Mouse (Mus musculus): ENCODE results near the gene Plekha5. TPM values are rescaled to one million over a fixed set of nuclear protein-coding genes. Genes with fewer than 3 reads are reported as not detected.
"Not testable (repeated sequence)": the region's sequence is repeated elsewhere in the genome, so short reads cannot be mapped to it uniquely, and the experiment has no call there.

Plekha5 gene
- polyA plus RNA-seq, 1 experiment from 2014 or later: 33.5 TPM

- no peak for ATAC-seq
- Histone ChIP-seq H3K9me3 (replicated peaks; ENCODE audit: control insufficient read depth, low read length, poor library complexity, severe bottlenecking) (no peaks in the 10 kb centered on the region), H3K4me1 (ENCODE audit: control insufficient read depth, insufficient read depth, low read length) (peaks cover 15% of the 10 kb centered on the region), H3K4me3 (ENCODE audit: low read depth, low read length) (no peak overlapping the region), H3K36me3 (ENCODE audit: control insufficient read depth, insufficient read depth, low read length) (no peaks in the 10 kb centered on the region), H3K4me2 (ENCODE audit: low read length) (no peak overlapping the region), H3K27ac (ENCODE audit: low read length) (peak overlapping the region; percentile 22; the same call in 1 of the 2 replicates), H3K9ac (ENCODE audit: low read depth, low read length) (no peak overlapping the region), H3K27me3 (ENCODE audit: control insufficient read depth, insufficient read depth, low read depth, low read length) (no peaks in the 10 kb centered on the region)
- 85% methylated on average over 4 of the region's 4 CpGs for WGBS
Measured at GRCm38 (mm10) chr6:140490220-140490619, 66.4 kb downstream of the Plekha5 start.

GRCm38 (mm10) chr6:140490921-140491537 is 67.2 kb downstream of the Plekha5 start:
- peak overlapping the region; percentile 44 for H3K27ac ChIP-seq (ENCODE audit: low read length)
- peaks cover 15% of the 10 kb centered on the region for H3K4me1 ChIP-seq (ENCODE audit: control insufficient read depth, insufficient read depth, low read length)
- 0 out of 2 replicates have a peak overlapping the region, but pooled peaks have one; percentile 2 for H3K4me3 ChIP-seq (ENCODE audit: low read depth, low read length)
- H3K4me2 ChIP-seq (ENCODE audit: low read length): peak overlapping the region; percentile 40
- H3K9me3 ChIP-seq (replicated peaks; ENCODE audit: control insufficient read depth, low read length, poor library complexity, severe bottlenecking): no peaks in the 10 kb centered on the region
- no peaks in the 10 kb centered on the region for H3K36me3 ChIP-seq (ENCODE audit: control insufficient read depth, insufficient read depth, low read length)
- ATAC-seq: peak; percentile 63
- no peaks in the 10 kb centered on the region for H3K27me3 ChIP-seq (ENCODE audit: control insufficient read depth, insufficient read depth, low read depth, low read length)
- WGBS: 72% methylated on average over 18 of the region's 18 CpGs
- no peak overlapping the region for H3K9ac ChIP-seq (ENCODE audit: low read depth, low read length)

GRCm38 (mm10) chr6:140492043-140492442 is 68.2 kb downstream of the Plekha5 start:
- Histone ChIP-seq H3K27ac (ENCODE audit: low read length) (no peak overlapping the region), H3K4me2 (ENCODE audit: low read length) (no peak overlapping the region), H3K36me3 (ENCODE audit: control insufficient read depth, insufficient read depth, low read length) (no peaks in the 10 kb centered on the region), H3K4me1 (ENCODE audit: control insufficient read depth, insufficient read depth, low read length) (peaks cover 15% of the 10 kb centered on the region), H3K9me3 (replicated peaks; ENCODE audit: control insufficient read depth, low read length, poor library complexity, severe bottlenecking) (no peaks in the 10 kb centered on the region), H3K9ac (ENCODE audit: low read depth, low read length) (no peak overlapping the region), H3K4me3 (ENCODE audit: low read depth, low read length) (no peak overlapping the region), H3K27me3 (ENCODE audit: control insufficient read depth, insufficient read depth, low read depth, low read length) (no peaks in the 10 kb centered on the region)
- WGBS: 65% methylated on average over 6 of the region's 6 CpGs
- ATAC-seq: no peak

GRCm38 (mm10) chr6:140498074-140498473 is 74.2 kb downstream of the Plekha5 start:
- H3K9me3 ChIP-seq (replicated peaks; ENCODE audit: control insufficient read depth, low read length, poor library complexity, severe bottlenecking): no peaks in the 10 kb centered on the region
- WGBS: 89% methylated on average over 3 of the region's 3 CpGs
- no peak overlapping the region for H3K4me2 ChIP-seq (ENCODE audit: low read length)
- H3K36me3 ChIP-seq (ENCODE audit: control insufficient read depth, insufficient read depth, low read length): no peaks in the 10 kb centered on the region
- H3K4me3 ChIP-seq (ENCODE audit: low read depth, low read length): no peak overlapping the region
- ATAC-seq: no peak
- no peaks in the 10 kb centered on the region; the same call in 1 of the 2 replicates for H3K4me1 ChIP-seq (ENCODE audit: control insufficient read depth, insufficient read depth, low read length)
- H3K27ac ChIP-seq (ENCODE audit: low read length): no peak overlapping the region
- no peaks in the 10 kb centered on the region for H3K27me3 ChIP-seq (ENCODE audit: control insufficient read depth, insufficient read depth, low read depth, low read length)
- H3K9ac ChIP-seq (ENCODE audit: low read depth, low read length): no peak overlapping the region

- Histone ChIP-seq H3K27ac (ENCODE audit: low read length) (no peak overlapping the region), H3K9ac (ENCODE audit: low read depth, low read length) (no peak overlapping the region), H3K4me2 (ENCODE audit: low read length) (no peak overlapping the region), H3K4me1 (ENCODE audit: control insufficient read depth, insufficient read depth, low read length) (no peaks in the 10 kb centered on the region; the same call in 1 of the 2 replicates), H3K4me3 (ENCODE audit: low read depth, low read length) (no peak overlapping the region), H3K9me3 (replicated peaks; ENCODE audit: control insufficient read depth, low read length, poor library complexity, severe bottlenecking) (no peaks in the 10 kb centered on the region), H3K27me3 (ENCODE audit: control insufficient read depth, insufficient read depth, low read depth, low read length) (no peaks in the 10 kb centered on the region), H3K36me3 (ENCODE audit: control insufficient read depth, insufficient read depth, low read length) (no peaks in the 10 kb centered on the region)
- ATAC-seq: no peak
- WGBS: 88% methylated on average over 4 of the region's 4 CpGs
Measured at GRCm38 (mm10) chr6:140498958-140499357, 75.1 kb downstream of the Plekha5 start.

GRCm38 (mm10) chr6:140500829-140501228 is 77.0 kb downstream of the Plekha5 start:
- ATAC-seq; H3K9ac ChIP-seq (ENCODE audit: low read depth, low read length); H3K27ac ChIP-seq (ENCODE audit: low read length): not testable (repeated sequence)

GRCm38 (mm10) chr6:140501841-140502240 is 78.0 kb downstream of the Plekha5 start:
- no peaks in the 10 kb centered on the region for H3K27me3 ChIP-seq (ENCODE audit: control insufficient read depth, insufficient read depth, low read depth, low read length)
- no peaks in the 10 kb centered on the region for H3K36me3 ChIP-seq (ENCODE audit: control insufficient read depth, insufficient read depth, low read length)
- 86% methylated on average over 7 of the region's 7 CpGs for WGBS
- no peak overlapping the region for H3K4me2 ChIP-seq (ENCODE audit: low read length)
- no peak overlapping the region for H3K4me3 ChIP-seq (ENCODE audit: low read depth, low read length)
- H3K9ac ChIP-seq (ENCODE audit: low read depth, low read length): no peak overlapping the region
- H3K9me3 ChIP-seq (replicated peaks; ENCODE audit: control insufficient read depth, low read length, poor library complexity, severe bottlenecking): no peaks in the 10 kb centered on the region
- no peak overlapping the region for H3K27ac ChIP-seq (ENCODE audit: low read length)
- H3K4me1 ChIP-seq (ENCODE audit: control insufficient read depth, insufficient read depth, low read length): no peaks in the 10 kb centered on the region; the same call in 1 of the 2 replicates
- peak; percentile 26; the same call in 1 of the 2 replicates for ATAC-seq

More at GRCm38 (mm10) chr6:140500829-140501228, 77.0 kb downstream of the Plekha5 start:
- H3K4me1 ChIP-seq (ENCODE audit: control insufficient read depth, insufficient read depth, low read length); H3K27me3 ChIP-seq (ENCODE audit: control insufficient read depth, insufficient read depth, low read depth, low read length); H3K36me3 ChIP-seq (ENCODE audit: control insufficient read depth, insufficient read depth, low read length); H3K4me2 ChIP-seq (ENCODE audit: low read length); H3K9me3 ChIP-seq (replicated peaks; ENCODE audit: control insufficient read depth, low read length, poor library complexity, severe bottlenecking); H3K4me3 ChIP-seq (ENCODE audit: low read depth, low read length): not testable (repeated sequence)
- 84% methylated on average over 1 of the region's 1 CpGs for WGBS

GRCm38 (mm10) chr6:140504796-140505195 is 80.9 kb downstream of the Plekha5 start:
- Histone ChIP-seq H3K36me3 (ENCODE audit: control insufficient read depth, insufficient read depth, low read length) (no peaks in the 10 kb centered on the region), H3K4me2 (ENCODE audit: low read length) (no peak overlapping the region), H3K9ac (ENCODE audit: low read depth, low read length) (no peak overlapping the region), H3K27me3 (ENCODE audit: control insufficient read depth, insufficient read depth, low read depth, low read length) (no peaks in the 10 kb centered on the region), H3K27ac (ENCODE audit: low read length) (no peak overlapping the region), H3K4me3 (ENCODE audit: low read depth, low read length) (no peak overlapping the region), H3K4me1 (ENCODE audit: control insufficient read depth, insufficient read depth, low read length) (peaks cover 7% of the 10 kb centered on the region; the same call in 1 of the 2 replicates), H3K9me3 (replicated peaks; ENCODE audit: control insufficient read depth, low read length, poor library complexity, severe bottlenecking) (no peaks in the 10 kb centered on the region)
- ATAC-seq: no peak
- 87% methylated on average over 9 of the region's 10 CpGs for WGBS

GRCm38 (mm10) chr6:140507605-140508004 is 83.8 kb downstream of the Plekha5 start:
- H3K9ac ChIP-seq (ENCODE audit: low read depth, low read length): no peak overlapping the region
- ATAC-seq: no peak

More at GRCm38 (mm10) chr6:140507605-140508004, 83.8 kb downstream of the Plekha5 start:
- no peaks in the 10 kb centered on the region for H3K27me3 ChIP-seq (ENCODE audit: control insufficient read depth, insufficient read depth, low read depth, low read length)
- no peaks in the 10 kb centered on the region for H3K9me3 ChIP-seq (replicated peaks; ENCODE audit: control insufficient read depth, low read length, poor library complexity, severe bottlenecking)
- no peak overlapping the region for H3K27ac ChIP-seq (ENCODE audit: low read length)
- H3K4me2 ChIP-seq (ENCODE audit: low read length): no peak overlapping the region
- WGBS: 51% methylated on average over 3 of the region's 3 CpGs
- peaks cover 10% of the 10 kb centered on the region for H3K4me1 ChIP-seq (ENCODE audit: control insufficient read depth, insufficient read depth, low read length)
- H3K36me3 ChIP-seq (ENCODE audit: control insufficient read depth, insufficient read depth, low read length): no peaks in the 10 kb centered on the region
- H3K4me3 ChIP-seq (ENCODE audit: low read depth, low read length): no peak overlapping the region

All from midbrain, embryonic 16.5 days (tissue).